Mouse (Mus musculus): ENCODE measurements around the gene Srp14.

GRCm38 (mm10) chr2:118524811-118525210 lies 45.3 kb upstream of the Srp14 start:
- TF ChIP-seq CTCF (IDR thresholded peaks at IDR 0.05; ENCODE audit: low read depth) (no peak), EP300 (IDR thresholded peaks at IDR 0.05; ENCODE audit: low read depth) (no peak)
